Mouse (Mus musculus): Measurements from ENCODE around the gene Gpr87.

Gene Gpr87

GRCm38 (mm10) chr3:59194938-59195337, at the start of gene Gpr87:
TSS of gene Gpr87 (minus strand) at chr3:59195104.
- DNase-seq (ENCODE audit: low read depth, low spot score) = no peak

- no peak for DNase-seq (ENCODE audit: low read depth, low spot score)
Measured at GRCm38 (mm10) chr3:59243384-59243783, 48.5 kb upstream of the Gpr87 start.

GRCm38 (mm10) chr3:59234878-59235277, 40.0 kb upstream of the Gpr87 start:
- DNase-seq (ENCODE audit: low read depth, low spot score) = no peak

- no peak for DNase-seq (ENCODE audit: low read depth, low spot score)
Measured at GRCm38 (mm10) chr3:59230912-59231311, 36.0 kb upstream of the Gpr87 start.

GRCm38 (mm10) chr3:59228730-59229551, 34.0 kb upstream of the Gpr87 start:
- no peak for DNase-seq (ENCODE audit: low read depth, low spot score)

GRCm38 (mm10) chr3:59227696-59228095, 32.8 kb upstream of the Gpr87 start:
- no peak for DNase-seq (ENCODE audit: low read depth, low spot score)

GRCm38 (mm10) chr3:59225411-59225810, 30.5 kb upstream of the Gpr87 start:
- DNase-seq (ENCODE audit: low read depth, low spot score) = no peak

- no peak for DNase-seq (ENCODE audit: low read depth, low spot score)
Measured at GRCm38 (mm10) chr3:59222303-59222702, 27.4 kb upstream of the Gpr87 start.

- no peak for DNase-seq (ENCODE audit: low read depth, low spot score)
Measured at GRCm38 (mm10) chr3:59219326-59219725, 24.4 kb upstream of the Gpr87 start.

GRCm38 (mm10) chr3:59217211-59217610, 22.3 kb upstream of the Gpr87 start:
- DNase-seq (ENCODE audit: low read depth, low spot score) = no peak

- DNase-seq (ENCODE audit: low read depth, low spot score) = no peak
Measured at GRCm38 (mm10) chr3:59212404-59212803, 17.5 kb upstream of the Gpr87 start.

GRCm38 (mm10) chr3:59211784-59212183, 16.9 kb upstream of the Gpr87 start:
- DNase-seq (ENCODE audit: low read depth, low spot score) = no peak

- no peak for DNase-seq (ENCODE audit: low read depth, low spot score)
Measured at GRCm38 (mm10) chr3:59210727-59211126, 15.8 kb upstream of the Gpr87 start, which contains the start of gene P2ry13. TSS of gene P2ry13 (minus strand) at chr3:59210882.

GRCm38 (mm10) chr3:59210089-59210488, 15.2 kb upstream of the Gpr87 start:
- DNase-seq (ENCODE audit: low read depth, low spot score) = no peak

GRCm38 (mm10) chr3:59208650-59209548, 14.0 kb upstream of the Gpr87 start:
- DNase-seq (ENCODE audit: low read depth, low spot score) = peak; percentile 41

- no peak for DNase-seq (ENCODE audit: low read depth, low spot score)
Measured at GRCm38 (mm10) chr3:59205941-59206340, 11.0 kb upstream of the Gpr87 start.

GRCm38 (mm10) chr3:59204719-59205503, 10.0 kb upstream of the Gpr87 start:
- no peak for DNase-seq (ENCODE audit: low read depth, low spot score)

GRCm38 (mm10) chr3:59203802-59204520, 9.1 kb upstream of the Gpr87 start:
- no peak for DNase-seq (ENCODE audit: low read depth, low spot score)

- no peak for DNase-seq (ENCODE audit: low read depth, low spot score)
Measured at GRCm38 (mm10) chr3:59197329-59197948, 2.5 kb upstream of the Gpr87 start.

GRCm38 (mm10) chr3:59194099-59194498, 805 bp downstream of the Gpr87 start:
- DNase-seq (ENCODE audit: low read depth, low spot score) = no peak

- DNase-seq (ENCODE audit: low read depth, low spot score) = no peak
Measured at GRCm38 (mm10) chr3:59191674-59192073, 3.2 kb downstream of the Gpr87 start.
